Mouse (Mus musculus) heart, postnatal 10 days (tissue): ENCODE data around the gene C1qtnf7. TPM values are rescaled to one million over a fixed set of nuclear protein-coding genes. Genes with fewer than 3 reads are reported as not detected.
A peak's percentile ranks its signal among the peaks of the same experiment; 100 is the strongest.

ENCODE experiments used
- DNase-seq, 2 experiments: peaks; one replicate each; pipeline ENCODE4 v3.0.0; 2021
- intact Hi-C: fragments of 180-260 bp; cut with DNase I; formaldehyde crosslinking; loops from one replicate; pipeline ENCODE4 v1.15.1; 2025
- total RNA-seq, 2 experiments: library from RNA; stranded (reverse); gene quantifications; 2 replicates each; pipeline ENCODE4 v1.2.3; 2021

Gene C1qtnf7
- total RNA-seq, 2 experiments from 2014 or later, result 13.2 to 13.9 TPM

- intact Hi-C loops, result no loop called here
- no peak for DNase-seq
These were observed 88.2 kb downstream of the C1qtnf7 start for GRCm38 (mm10) chr5:43603559-43603958.

- no peak for DNase-seq
- intact Hi-C loops, result no loop called here
These were observed 92.7 kb downstream of the C1qtnf7 start for GRCm38 (mm10) chr5:43608073-43608472.

- DNase-seq, result peak in 1 of 2 experiments; percentile 33
- intact Hi-C loops, result no loop called here
These were observed 94.4 kb downstream of the C1qtnf7 start for GRCm38 (mm10) chr5:43609760-43610159.

GRCm38 (mm10) chr5:43621575-43622299 is 106.4 kb downstream of the C1qtnf7 start:
- intact Hi-C loops, result no loop called here
- DNase-seq, result no peak

- intact Hi-C loops, result no loop called here
- DNase-seq, result no peak
These were observed 110.1 kb downstream of the C1qtnf7 start for GRCm38 (mm10) chr5:43625407-43625806.

- intact Hi-C loops, result loop anchor here (1.0 kb wide), 1 partner anchor 211 kb away; no protein-coding TSS in a partner anchor
- no peak for DNase-seq
These were observed 118.8 kb downstream of the C1qtnf7 start for GRCm38 (mm10) chr5:43634071-43634601.

GRCm38 (mm10) chr5:43634602-43635081 is 119.3 kb downstream of the C1qtnf7 start:
- DNase-seq, result peak; percentile 23 to 36
- intact Hi-C loops, result loop anchor here (1.0 kb wide), 1 partner anchor 211 kb away; no protein-coding TSS in a partner anchor

- intact Hi-C loops, result no loop called here
- DNase-seq, result no peak
These were observed 129.7 kb downstream of the C1qtnf7 start for GRCm38 (mm10) chr5:43645020-43645419.

- no peak for DNase-seq
- intact Hi-C loops, result no loop called here
These were observed 131.9 kb downstream of the C1qtnf7 start for GRCm38 (mm10) chr5:43647098-43647774.

- DNase-seq, result peak in 1 of 2 experiments; percentile 19
- intact Hi-C loops, result no loop called here
These were observed 146.2 kb downstream of the C1qtnf7 start for GRCm38 (mm10) chr5:43661498-43661897.

GRCm38 (mm10) chr5:43661997-43662961 is 146.9 kb downstream of the C1qtnf7 start, which contains the start of gene Cc2d2a:
Gene Cc2d2a (plus strand): TSS chr5:43662346.
- peak; percentile 67 to 77 for DNase-seq

GRCm38 (mm10) chr5:43663531-43663930 is 148.2 kb downstream of the C1qtnf7 start:
- intact Hi-C loops, result no loop called here
- peak in 1 of 2 experiments; percentile 24 for DNase-seq

More at GRCm38 (mm10) chr5:43661997-43662961, 146.9 kb downstream of the C1qtnf7 start, which contains the start of gene Cc2d2a:
- intact Hi-C loops, result no loop called here

GRCm38 (mm10) chr5:43665144-43665543 is 149.8 kb downstream of the C1qtnf7 start:
- peak; percentile 62 to 71 for DNase-seq
- intact Hi-C loops, result no loop called here

Other genes starting within 250 kb of the C1qtnf7 start
- 10 to 100 TPM; 10.7 to 13.6 TPM for gene Cc2d2a, start 146.8 kb downstream of the C1qtnf7 start, total RNA-seq